Mouse (Mus musculus) Muller cell, postnatal 12 days (primary cell): ENCODE results near the gene Clec16a.

Source experiments
- DNase-seq: peaks from one replicate; pipeline ENCODE4 v3.0.0-alpha.2; 2015; ENCODE audit errors: inconsistent ontology term

Clec16a gene

DNA sequence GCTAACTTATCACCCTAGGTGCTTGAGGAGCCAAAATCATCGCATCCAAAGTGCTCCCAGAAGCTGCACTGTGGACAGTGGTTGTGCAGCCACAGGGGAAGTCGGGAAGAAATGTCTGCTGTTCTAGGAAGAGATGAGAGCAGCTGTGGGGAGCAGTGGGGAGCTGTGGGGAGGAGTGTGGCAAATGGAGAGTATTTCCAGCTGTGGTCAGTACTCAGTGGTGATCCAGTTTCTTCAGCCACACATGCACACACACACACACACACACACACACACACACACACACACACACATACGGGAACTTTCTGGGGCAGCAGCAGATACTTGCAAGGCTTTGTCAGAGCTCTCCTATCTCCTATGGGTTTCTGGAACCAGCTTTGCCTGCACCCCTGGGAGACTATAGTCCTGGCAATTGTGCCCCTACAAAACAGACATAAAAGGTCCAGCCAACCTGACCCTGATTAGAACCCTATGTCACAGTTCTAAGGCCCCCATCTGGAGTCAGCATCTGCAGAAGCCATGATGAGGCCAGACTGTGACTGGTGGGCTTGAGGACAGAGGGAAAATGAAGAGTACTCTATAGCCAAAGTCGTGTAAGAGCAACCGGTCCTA, 217.5 kb downstream of the Clec16a start:
- DNase-seq = no peak

DNA sequence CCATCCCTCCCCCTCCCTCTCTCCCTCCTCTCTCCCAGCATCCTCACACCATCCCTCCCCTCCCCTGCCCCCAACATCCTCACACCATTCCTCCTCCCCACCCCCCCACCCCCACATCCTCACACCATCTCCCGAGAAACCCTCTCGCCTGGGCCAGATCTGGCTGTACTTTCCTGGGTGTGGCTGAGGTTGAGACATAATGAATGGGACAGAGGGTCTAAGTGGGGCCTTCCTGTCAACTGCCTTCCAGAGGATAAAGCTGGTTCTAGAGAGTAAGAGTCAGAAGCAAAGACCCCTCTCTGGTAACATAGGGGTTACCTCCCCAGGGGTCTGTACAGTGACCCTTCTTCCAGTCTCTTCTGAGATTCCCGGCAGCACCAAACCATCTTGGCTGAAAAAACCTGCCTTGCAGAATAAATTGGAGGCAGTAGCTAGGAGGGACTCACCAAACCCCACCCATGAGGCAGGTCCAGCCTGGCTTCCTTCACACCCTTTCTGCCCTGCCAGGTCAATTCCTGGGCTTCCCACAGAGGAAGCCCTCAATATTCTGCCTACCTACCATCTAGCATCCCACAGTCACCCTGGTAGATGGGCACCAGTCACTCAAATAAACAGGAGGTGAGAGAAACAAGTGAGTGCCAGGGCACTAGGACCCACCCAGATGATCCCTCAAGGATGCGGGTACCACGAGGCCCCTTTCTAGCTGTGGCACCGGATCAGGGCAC, 218.6 kb downstream of the Clec16a start:
- no peak for DNase-seq

DNA sequence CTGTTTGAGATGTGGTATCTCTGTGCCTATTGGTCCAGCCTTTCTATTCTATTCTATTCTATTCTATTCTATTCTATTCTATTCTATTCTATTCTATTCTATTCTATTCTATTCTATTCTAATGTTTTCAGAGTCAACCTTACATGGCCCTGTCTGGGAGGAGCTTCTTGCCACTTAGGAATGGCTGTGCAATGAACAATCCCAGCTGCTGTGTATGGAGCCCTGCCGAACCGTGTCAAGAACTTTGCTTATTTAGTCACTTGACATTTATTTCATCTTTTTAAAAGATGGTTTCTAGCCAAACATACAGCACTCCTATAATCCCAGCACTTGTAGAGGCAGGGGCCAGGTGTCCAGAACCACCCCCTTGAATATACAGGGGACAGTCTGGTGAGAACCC, 219.2 kb downstream of the Clec16a start:
- DNase-seq = no peak

DNA sequence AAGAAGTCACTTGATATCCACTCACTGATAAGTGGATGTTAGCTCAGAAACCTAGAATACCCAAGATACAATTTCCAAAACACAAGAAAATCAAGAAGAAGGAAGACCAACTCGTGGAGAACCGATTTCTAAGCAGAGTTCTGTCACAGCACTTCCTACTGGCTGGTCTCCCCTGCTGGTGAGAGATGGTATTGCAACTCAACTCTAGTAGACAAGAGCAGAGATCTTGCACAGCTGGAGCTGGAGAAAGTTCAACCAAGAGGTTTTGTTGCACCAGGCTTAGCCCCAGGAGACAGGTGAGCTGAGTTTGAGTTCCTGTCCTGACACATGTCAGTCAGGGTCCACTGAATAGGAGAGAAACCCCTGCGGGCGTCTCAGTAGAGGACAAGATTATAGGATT, 222.0 kb downstream of the Clec16a start:
- peak; percentile 32 for DNase-seq

DNA sequence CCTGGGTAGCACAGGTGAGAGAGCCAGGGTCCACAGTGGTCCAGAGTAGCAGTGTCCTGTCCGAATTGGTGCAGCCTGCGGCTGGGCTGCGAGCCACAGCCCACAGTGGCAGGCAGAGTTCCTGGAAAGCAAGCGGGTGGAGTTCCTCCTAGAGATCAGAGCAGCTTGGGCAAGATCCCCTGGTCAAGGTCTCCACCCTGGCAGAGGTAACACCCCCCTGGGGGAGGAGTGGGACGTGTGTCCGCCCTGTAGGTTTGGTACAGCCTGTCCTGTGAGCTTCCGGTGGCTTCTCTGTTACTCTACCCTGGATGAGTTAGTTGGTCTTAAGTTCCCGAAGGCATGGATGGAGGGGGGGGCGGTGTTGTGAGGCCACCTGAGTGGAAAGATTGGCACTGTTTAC, 223.7 kb downstream of the Clec16a start:
- no peak for DNase-seq

DNA sequence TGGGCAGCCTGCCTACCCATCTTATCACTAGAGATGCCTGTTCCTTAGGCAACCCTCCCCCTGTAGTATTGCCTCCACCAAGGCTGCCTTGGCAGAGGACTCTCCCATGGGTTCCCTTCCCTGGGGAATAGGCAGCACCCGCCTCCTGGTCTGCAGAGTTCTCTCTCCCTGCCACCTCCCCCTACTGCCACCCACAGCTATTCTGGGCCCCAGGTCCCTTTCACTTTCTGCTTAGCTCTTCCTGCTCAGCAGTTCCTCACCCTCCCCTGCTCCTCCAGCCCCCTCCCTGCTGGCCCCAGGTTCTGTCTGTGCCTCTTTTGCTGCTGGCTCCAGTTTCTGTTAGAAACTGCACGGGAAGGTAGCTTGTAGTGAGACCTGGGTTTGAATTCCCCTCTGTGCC, 224.5 kb downstream of the Clec16a start:
- DNase-seq = no peak

DNA sequence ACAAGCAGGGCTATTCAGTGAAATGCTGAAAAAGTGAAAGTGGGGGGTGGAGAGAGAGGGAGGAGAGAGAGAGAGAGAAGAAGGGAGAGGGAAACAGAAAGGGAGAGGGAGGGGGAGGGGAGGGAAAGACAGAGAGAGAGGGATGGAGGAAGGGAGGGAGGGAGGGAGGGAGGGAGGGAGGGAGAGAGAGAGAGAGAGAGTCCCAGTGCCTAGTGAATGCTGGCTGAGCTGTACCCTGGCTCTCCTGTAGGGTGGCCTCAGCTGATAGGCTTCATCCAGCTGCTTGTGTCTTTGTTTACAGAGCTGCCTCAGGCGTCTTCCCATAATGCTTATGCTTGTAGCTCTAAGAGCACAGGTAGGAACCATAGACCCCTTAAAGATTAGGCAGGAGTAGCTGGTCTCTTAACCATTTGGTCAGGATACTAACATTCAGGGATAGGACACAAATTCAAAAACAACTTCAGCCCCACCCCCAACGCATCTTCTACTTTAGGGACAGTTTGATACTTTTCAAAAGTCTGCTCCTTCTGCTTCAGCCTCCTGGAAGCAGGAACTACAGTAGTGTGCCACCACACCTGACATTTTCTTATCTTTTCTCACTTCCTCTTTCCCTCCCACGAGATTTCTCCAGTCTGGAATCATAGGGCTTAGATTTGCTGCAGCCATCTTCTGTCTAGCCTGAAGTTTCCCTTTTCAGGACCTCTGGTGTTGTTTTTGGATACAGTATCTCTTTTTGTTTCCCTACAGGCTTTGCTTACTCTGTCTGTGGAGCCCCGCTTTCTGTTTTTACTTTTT, 225.6 kb downstream of the Clec16a start:
- DNase-seq = no peak

DNA sequence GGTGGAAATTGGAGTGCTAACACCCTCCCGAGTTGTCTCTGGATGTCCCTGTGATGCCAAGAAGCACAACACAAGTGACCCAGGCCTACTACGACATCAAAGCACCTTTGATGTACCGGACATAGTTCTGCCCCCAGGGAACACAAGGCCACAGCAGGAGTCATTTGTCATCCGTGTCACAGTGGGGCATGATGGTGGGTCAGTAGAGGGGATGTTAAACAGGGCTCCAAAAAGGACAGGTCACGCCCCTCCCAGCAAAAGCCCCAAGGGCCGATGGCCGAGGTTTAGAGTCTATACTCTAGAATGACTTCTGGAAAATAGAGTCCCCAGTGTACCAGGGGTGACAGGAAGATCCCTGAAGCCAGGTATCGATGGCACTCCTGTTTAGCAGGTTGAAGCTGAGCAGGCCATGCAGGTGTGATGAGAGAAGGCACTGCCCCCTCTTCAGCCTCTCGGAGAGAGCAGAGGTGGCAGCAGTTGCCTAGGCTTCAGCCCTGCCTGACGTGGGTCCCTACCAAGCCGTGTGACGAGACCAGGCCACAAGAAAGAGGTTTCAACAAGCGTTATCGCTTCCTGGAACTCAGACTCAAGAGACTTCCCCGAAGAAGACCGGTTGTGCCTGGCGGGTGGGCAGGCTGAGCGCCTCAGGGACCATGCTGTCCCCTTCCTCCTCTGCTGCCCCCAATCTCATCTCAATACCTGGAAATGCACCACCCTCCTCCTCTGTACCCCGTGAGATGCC, 226.8 kb downstream of the Clec16a start:
- no peak for DNase-seq

DNA sequence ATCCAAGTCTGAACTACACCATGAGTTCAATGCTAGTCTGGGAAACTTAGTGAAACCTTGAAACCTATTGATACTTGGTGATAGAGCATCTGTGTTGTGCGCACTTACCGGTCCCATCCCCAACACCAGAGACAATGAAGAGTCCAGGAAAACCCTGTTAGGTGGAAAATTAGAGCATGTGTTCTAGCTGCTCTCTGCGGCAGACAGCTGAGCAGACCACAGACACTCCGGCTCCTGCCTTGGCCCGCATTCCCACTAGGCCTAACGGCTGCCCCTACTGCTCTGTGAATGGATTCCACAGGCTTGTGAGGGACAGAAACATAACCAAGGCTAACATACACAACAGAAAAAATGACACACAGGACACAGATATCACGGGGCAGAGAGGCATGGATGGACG, 228.4 kb downstream of the Clec16a start:
- no peak for DNase-seq

DNA sequence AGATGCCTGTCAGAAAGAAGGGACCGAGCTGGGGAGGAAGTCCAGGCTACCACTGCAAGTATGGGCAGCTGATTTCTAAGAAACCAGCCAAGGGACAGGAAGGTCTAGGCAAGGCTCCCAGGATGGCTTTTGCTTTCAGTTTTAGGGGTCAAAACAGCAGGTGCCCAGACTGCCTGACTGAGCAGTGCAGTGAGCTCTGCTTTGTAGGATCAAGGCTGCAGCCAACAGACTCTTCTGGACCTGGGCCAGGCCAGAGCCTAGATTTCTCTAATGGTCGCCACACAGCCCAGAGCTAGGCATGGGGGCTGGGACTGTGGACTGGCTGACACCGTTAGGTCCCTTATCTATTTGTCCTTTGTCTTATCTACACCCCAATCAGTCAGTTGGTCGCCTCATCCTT, 229.6 kb downstream of the Clec16a start:
- DNase-seq = no peak

DNA sequence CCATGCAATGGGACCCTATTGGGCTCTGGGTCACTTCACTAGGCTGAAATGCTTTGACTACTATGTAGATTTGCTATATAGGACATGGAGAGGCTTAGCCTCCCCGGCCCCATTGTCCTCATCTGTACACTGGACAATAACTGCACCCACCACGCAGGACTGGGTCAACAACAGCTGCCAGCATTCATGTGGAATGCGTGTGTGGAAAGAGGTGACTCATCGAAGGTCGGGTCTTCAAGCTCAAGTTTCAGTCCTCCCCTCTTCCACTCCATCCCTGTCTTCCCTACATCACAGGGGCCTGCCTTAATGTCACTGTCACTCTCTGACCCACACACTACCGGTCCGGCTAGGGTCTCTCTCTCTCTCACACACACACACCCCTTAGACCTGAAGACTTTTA, 231.2 kb downstream of the Clec16a start:
- peak; percentile 67 for DNase-seq

DNA sequence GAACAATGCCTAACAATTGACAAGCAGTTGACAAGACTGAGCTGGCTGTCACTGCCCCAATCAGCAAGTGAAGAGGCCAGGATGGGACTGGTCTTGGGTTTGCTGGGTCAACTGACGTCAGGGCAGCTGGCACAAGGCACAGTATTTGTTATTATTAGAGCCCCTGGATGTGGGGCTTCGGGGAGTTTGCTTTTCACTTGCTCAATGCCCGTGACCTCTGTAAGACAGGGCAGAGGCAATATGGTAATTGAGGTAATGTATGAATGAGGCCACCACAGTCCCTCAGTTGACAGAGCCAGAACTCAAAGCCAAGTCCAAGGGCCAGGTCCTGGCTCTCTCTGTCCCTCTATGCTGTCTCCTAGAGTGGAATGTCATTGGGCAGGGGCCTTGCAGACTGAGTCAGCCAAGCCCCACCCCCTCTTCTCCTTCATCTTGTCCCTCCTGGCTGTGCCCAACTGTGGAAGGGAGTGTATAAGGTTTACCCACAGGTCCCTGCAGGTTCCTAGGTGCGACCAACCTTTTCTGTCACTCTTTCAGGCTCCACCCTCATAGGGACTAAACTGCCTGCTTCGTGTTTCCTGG, 232.5 kb downstream of the Clec16a start:
- DNase-seq = peak; percentile 46

DNA sequence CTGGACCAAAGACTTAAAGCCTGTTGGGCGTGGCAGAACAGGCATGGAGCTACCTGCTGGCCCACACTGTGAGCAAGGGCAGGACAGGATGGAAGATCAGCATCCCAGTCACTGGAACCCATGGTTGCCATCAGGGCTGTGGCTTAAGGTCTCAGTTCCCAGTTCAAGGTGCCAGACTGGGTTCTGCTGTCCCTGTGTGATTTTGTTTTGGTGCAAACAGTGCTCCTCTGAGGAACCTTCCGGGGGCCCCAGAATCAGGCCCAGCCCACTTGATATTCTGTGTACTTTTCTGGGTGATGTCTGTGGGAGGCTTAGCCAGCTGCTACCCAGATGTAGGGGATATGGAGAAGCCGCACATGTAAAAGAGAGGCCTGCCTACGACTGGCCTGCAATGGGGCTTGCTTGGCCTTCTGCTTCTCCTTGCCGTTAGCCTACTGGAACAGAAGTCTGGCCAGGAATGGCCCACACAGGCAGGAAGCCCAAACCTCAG, 235.5 kb downstream of the Clec16a start:
- no peak for DNase-seq

DNA sequence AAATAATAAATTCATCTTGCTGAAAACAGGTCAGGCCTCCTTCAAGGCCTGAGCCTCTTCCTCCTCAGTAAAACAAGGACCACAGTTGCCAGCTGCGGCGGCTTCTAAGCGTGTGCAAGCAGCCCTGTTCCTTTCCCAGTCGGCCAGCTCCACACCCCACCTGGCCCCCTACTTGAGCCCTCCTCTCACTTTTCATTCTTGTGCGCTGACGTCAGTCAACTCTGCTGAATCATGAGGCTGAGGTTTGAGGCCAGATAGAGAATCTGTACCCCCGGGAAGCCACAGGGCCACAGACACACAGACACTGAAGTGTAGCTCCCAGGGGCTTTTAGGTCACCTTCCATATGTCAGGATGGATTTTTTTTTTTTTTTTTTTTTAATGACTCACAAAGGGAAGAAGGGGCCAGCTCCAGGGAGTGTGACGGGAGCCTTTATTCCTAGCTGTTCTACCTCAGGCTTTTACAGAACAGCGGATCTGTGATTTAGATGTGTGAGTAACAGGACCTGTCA, 236.8 kb downstream of the Clec16a start:
- peak; percentile 65 for DNase-seq

DNA sequence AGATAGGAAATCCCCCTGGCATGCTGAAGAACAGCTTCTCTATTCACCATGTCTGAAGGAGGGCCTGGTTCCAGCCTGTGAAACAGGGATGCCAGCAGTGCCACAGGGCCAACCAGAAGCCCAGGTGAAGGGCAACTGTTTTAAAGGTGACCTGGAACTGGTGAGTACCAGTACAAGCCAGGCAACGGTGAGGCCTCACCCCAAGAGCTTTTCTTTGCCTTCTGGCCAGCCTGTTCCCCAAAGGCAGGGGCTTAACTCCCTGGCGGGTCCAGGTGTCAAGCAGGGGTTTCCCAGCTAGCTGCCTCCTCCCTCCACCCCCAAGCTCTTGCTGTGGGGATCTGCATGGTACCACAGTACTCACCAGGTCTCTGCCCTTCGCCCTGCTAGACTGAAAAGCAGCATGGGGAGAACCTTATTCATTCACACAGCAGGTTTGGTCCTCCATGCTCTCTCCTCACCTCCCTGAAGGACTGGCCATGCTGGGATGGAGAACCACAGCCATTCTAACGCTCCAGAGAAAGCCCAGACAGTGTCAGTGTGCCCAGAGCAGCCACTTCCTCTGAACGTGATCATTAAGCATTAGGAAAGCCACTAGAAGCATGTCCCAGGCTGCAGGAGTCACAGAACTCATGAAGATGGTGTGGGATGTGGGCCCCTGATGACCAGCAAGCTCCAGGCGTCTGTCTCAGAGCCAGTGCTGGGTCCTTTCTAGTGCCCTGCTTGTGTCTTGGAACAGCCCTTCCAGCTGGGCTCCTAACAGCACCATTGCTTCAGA, 237.4 kb downstream of the Clec16a start:
- peak; percentile 22 for DNase-seq

DNA sequence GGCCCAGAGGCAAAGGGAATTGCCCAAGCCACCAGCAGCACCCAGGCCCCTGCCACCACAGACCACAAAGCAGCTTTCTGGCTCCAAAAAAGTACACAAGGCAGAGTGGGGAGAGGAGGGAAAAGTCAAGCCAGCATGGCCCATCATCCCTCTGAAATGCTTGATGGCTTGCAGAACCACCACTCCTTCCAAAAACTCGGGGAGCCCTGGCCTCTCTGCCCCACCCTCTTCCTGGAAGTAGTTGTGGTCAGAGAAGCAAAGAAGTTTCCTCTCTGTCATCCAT, 238.0 kb downstream of the Clec16a start:
- no peak for DNase-seq

DNA sequence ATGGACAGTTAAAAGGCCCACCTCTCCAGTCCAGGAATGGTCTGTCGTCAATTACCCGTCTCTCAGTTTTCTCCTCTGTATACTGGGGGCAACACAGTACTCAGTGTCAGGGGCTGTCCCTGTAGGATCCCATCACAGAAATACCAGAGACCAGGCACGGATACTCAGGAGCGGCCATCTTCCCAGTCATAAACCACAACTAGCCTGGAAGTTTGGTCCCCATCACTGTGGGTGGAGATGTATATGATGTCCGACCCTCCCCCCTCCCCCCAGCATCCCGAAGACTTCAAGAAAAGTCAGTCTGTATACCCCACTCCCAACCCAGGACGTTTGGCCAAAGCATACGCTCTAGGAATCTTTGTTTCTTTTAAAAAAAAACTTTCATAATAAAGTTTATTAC, 238.3 kb downstream of the Clec16a start:
- no peak for DNase-seq

DNA sequence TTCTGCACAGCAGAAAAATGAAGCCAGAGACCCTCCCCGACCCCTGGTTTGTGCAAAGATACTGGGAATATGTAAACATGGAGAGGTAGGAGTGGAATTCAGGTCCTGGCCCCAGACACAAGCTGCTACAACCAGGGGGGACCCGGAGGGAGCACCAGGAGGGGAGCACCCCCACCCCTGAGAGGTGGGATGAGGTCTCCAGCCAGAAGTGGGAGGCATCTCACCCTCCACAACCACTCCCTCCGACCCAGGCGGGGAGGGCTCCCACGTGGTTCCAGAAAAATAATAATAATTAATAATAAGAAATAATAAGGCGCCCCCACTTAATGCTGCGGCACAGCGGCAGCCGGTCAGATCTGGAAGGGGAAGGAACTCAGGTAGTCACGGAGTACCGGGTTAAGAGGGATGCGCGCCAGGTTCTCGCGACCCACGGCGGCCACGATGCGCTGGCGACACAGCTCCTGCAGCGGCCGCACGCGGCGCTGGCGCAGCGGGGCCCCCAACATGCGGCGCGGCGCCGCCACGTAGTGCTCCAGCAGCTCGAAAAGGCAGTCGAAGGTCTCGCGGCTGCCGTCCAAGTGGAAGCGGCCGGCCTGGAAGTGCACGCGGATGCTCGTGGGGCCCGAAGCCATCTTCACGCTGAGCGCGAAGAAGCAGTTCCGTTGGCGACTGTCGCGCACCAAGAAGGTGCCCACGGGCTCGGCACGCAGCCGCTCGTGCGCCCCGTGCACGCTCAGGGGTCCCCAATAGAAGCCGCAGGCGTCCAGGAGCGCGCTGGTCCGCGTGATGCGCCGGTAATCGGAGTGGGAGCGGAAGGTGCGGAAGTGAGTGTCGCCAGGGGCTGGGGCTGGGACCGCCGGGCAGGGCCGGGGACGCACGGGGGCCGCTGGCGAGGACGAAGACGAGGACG, 239.0 kb downstream of the Clec16a start:
- DNase-seq = peak; percentile 46

DNA sequence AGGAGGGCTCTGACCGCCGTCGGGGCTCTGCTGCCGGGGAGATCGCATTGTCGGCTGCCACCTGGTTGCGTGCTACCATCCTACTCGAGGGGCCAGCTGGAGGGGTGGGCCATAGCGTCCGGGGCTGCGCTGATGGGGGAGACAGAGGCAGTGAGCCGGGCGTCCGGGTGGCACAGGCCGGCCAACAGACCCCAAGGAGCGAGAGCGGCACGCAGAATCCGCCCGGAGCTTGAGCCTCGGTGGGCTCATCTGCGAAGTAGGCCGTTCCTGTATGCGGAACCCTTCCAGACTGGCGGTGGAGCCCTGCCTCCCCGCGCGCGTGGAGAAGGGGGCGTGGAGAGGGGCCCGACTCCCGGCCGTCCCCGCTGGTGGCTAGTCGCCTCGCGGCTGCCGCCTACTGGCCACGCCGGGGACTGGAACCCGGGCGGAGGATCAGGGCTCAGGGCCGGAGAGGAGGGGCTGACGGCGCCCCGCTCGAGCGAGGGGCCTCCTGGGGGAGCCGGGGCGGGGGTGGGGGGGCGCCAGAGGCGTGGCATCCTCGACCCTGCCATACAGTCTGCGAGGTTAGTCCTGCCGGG, 239.7 kb downstream of the Clec16a start:
- peak; percentile 96 for DNase-seq
